Mouse (Mus musculus): Measurements from ENCODE around the gene Clpp. TPM values are rescaled to one million over a fixed set of nuclear protein-coding genes. Genes with fewer than 3 reads are reported as not detected.

The Clpp gene
- polyA plus RNA-seq, 1 experiment = 147 TPM

DNA sequence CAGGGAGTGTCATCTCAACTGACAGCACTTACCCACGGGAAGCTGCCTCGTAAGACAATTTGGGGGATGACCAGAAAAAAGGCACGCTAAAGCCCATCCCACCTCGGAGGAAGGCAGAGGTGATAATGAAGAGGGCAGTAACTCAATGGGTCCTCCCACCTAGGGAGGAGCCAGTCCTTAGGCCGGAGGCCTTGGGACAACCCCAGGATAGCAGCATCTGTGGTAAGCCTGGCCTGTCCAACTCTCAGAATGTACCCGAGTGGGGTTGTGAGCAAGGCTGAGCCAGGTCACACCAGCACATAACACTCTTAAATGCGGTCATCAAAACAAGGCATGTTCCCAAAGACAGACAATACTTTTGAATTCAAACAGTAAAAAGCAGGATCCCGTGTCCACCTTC, 39.6 kb downstream of the Clpp start:
- no peak for DNase-seq (ENCODE audit: extremely low spot score in 1 of 2, low spot score in 1 of 2)

DNA sequence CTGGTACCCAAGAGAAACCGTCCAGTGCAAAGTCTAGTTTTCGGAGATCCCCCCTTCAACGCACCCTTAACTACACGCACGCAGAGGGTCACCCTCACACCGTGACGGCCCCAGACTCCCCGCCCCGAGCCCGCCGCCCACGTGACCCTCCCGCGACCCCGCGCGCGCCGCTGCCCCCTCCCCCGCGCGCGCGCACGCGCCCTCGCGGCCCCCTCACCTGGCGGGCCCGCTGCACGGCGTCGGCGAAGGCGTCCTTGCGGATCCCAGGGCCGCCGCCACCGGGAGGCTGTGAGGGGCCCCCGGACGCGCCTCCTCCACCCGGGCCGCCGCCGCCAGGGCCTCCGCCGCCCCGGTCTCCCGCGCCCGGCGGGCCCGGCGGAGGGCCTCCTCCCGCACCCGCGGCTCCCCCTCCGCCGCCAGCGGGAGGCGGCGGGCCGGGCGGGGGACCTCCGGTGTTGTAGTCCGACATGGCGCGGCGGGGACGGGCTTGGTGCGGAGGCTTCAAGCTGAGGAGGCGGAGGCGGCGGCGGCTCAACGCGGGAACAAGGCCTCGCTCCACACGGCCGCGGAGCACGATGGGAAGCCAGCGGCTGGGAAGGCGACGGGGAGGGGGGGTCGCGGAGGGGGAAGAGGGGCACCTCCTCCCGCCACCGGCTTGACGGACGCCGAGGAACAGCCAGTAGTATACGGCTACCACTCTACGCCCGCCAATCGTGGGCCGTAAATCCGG, 41.0 kb downstream of the Clpp start, which contains the start of gene Khsrp:
Gene Khsrp (minus strand): TSS at position 592 of the 730 bp plus-strand sequence.
- DNase-seq (ENCODE audit: extremely low spot score in 1 of 2, low spot score in 1 of 2) = no peak

DNA sequence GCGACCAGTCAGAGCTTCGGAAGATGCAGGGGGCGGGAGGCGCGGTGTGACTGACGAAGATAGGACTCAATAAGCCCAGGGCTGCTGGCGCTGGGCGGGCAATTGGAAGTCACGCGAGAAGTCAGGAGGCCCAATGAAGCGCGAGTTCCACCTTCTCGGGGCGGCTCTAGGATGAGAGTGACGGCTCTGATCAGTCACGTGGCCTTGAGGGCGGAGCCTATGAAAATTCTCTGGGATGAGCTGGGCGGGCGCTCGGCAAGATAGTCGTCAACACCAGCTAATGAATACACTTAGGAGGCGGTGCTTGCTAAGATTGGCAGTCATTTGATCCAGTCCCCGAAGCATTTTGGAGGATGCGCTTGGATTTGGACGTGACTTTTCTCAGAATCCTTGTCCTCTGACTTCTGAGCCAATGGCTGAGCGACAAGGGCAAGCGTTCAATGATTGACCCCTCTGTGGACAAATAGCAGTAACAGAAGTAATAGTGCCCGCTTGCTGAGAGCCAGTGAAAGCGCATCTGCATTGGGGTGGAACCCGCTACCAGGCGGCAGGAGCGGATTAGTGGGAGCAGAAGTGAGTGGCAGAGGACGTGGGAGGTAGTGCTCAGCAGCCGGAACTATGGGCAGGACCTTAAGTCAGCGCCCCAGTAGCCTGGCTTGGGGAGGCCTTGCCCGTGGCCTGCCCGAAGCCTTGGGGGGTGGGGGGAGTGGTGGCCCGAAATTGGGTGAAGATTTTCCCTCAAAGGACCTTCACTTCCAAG, 41.7 kb downstream of the Clpp start:
- peak; percentile 100 for DNase-seq (ENCODE audit: extremely low spot score in 1 of 2, low spot score in 1 of 2)

DNA sequence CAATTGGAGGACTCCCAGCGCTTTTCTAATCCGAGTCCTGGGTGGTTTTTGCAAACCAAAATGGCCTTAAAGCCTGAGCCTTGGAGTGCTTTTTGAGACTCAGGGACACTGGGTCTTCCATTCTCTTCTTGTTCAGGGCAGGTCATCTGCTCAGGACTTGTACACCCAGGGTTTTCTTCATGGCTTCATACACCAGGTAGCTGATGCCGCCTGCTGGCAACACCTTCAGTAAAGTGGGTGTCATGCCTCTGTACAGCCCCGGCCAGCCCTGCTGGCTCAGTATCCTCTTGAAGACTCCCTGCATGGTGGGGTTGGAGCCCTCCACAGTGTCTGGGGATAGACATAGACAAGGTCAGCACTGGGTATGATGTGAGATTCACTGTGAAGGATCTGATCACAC, 42.7 kb downstream of the Clpp start:
- DNase-seq (ENCODE audit: extremely low spot score in 1 of 2, low spot score in 1 of 2) = no peak

DNA sequence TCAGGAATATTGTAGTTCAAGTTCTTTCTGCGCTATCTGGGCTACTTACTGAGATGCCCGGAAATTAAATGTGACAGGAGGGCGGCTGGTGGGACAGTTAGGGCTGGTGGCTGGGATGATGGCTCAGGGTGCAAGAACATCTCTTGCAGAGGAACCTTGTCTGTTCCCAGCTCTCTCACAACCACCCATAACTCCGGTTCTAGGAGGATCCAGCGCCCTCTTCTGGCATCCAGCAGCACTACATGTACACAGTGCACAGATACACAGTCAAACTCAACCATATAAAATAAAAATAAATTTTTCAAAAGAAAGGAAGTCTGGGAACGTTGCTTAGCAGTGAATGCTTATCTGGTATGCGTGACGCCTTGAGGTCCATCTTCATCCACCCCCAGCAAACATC, 48.9 kb downstream of the Clpp start:
- no peak for DNase-seq (ENCODE audit: extremely low spot score in 1 of 2, low spot score in 1 of 2)

DNA sequence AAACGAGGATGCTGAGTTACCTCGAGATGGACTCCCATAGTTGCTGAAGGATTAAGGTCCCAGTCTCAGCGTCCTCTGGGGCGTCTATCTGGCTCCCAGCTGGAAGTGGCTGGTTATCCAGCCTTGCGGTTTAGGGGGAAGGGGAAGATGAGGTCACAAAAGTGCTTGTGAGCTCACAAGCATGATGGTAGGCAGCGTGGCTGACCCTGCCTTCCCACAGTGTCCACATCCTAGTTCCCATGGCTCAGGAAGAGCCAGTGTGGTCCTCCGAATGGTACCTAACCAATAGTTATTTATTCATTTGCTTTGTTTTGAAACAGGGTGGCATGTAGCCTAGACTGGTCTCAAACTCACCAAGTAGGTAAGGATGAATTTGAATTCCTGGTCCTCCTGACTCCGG, 51.4 kb downstream of the Clpp start, which contains the start of gene Slc25a41:
Gene Slc25a41 (minus strand): TSS at position 101 of the 400 bp plus-strand sequence.
- no peak for DNase-seq (ENCODE audit: extremely low spot score in 1 of 2, low spot score in 1 of 2)

Other genes with a start within 250 kb of the Clpp start
- 5.9 and 7.4 TPM in 2 replicates for gene Nrtn, start 232.8 kb upstream of the Clpp start, polyA plus RNA-seq (2012; rRNA removed)
- gene Dus3l, start 225.5 kb upstream of the Clpp start, polyA plus RNA-seq (2012; rRNA removed) = 145 and 149 TPM in 2 replicates
- gene Prr22, start 220.1 kb upstream of the Clpp start, polyA plus RNA-seq (2012; rRNA removed) = 3.5 and 4.2 TPM in 2 replicates
- 3.6 and 4.0 TPM in 2 replicates for gene Rfx2, start 159.3 kb upstream of the Clpp start, polyA plus RNA-seq (2012; rRNA removed)
- 0.04 TPM in 1 of 2 replicates, not detected in the other for gene Acsbg2, start 115.9 kb upstream of the Clpp start, polyA plus RNA-seq (2012; rRNA removed)
- gene 1700061G19Rik, start 114.8 kb upstream of the Clpp start, polyA plus RNA-seq (2012; rRNA removed) = 0.12 and 0.15 TPM in 2 replicates
- gene Mllt1, start 54.9 kb upstream of the Clpp start, polyA plus RNA-seq (2012; rRNA removed) = 73.3 and 80.1 TPM in 2 replicates
- gene Acer1, start 8.2 kb upstream of the Clpp start, polyA plus RNA-seq (2012; rRNA removed) = not detected in 2 replicates
- gene Alkbh7, start 7.0 kb downstream of the Clpp start, polyA plus RNA-seq (2012; rRNA removed) = 32.4 and 36.0 TPM in 2 replicates
- gene Pspn, start 9.7 kb downstream of the Clpp start, polyA plus RNA-seq (2012; rRNA removed) = 0.44 TPM in 1 of 2 replicates, not detected in the other
- 74.7 and 86.4 TPM in 2 replicates for gene Gtf2f1, start 21.0 kb downstream of the Clpp start, polyA plus RNA-seq (2012; rRNA removed)
- gene Gm17949, start 21.2 kb downstream of the Clpp start, polyA plus RNA-seq (2012; rRNA removed) = 0.08 TPM in 1 of 2 replicates, not detected in the other
- gene Khsrp, start 41.2 kb downstream of the Clpp start, polyA plus RNA-seq (2012; rRNA removed) = 62.6 and 64.9 TPM in 2 replicates
- gene Slc25a41, start 51.3 kb downstream of the Clpp start, polyA plus RNA-seq (2012; rRNA removed) = 0.57 and 0.66 TPM in 2 replicates
- gene Crb3, start 68.8 kb downstream of the Clpp start, polyA plus RNA-seq (2012; rRNA removed) = 1.0 and 1.7 TPM in 2 replicates
- gene Slc25a23, start 69.6 kb downstream of the Clpp start, polyA plus RNA-seq (2012; rRNA removed) = 290 and 350 TPM in 2 replicates
- 2.3 and 2.4 TPM in 2 replicates for gene Dennd1c, start 88.2 kb downstream of the Clpp start, polyA plus RNA-seq (2012; rRNA removed)
- 514 and 612 TPM in 2 replicates for gene Tubb4a, start 97.5 kb downstream of the Clpp start, polyA plus RNA-seq (2012; rRNA removed)
- gene Tnfsf9, start 115.0 kb downstream of the Clpp start, polyA plus RNA-seq (2012; rRNA removed) = 1.4 and 1.6 TPM in 2 replicates
- gene Cd70, start 159.5 kb downstream of the Clpp start, polyA plus RNA-seq (2012; rRNA removed) = 0.40 and 0.66 TPM in 2 replicates
- gene Tnfsf14, start 203.9 kb downstream of the Clpp start, polyA plus RNA-seq (2012; rRNA removed) = not detected in 2 replicates
- 0.18 and 1.6 TPM in 2 replicates for gene C3, start 237.8 kb downstream of the Clpp start, polyA plus RNA-seq (2012; rRNA removed)

Data from frontal cortex, adult 2 months (tissue).